Mouse (Mus musculus) small intestine, adult 2 months (tissue): Measurements from ENCODE around the gene Abcc12. TPM values are rescaled to one million over a fixed set of nuclear protein-coding genes. Genes with fewer than 3 reads are reported as not detected.

ENCODE experiments used
- H3K27ac ChIP-seq: fragments of 200-500 bp; 2 replicates; pipeline ENCODE4 v1.5.1; 2012; ENCODE audit warnings: low read depth, low read length, control low read depth, inconsistent platforms; ENCODE audit not compliant: insufficient read depth
- H3K27me3 ChIP-seq: fragments of 200-500 bp; 2 replicates; pipeline ENCODE4 v1.6.1; 2012; ENCODE audit warnings: mild to moderate bottlenecking, moderate library complexity, low read length, inconsistent platforms; ENCODE audit not compliant: control insufficient read depth, insufficient read depth
- H3K36me3 ChIP-seq: fragments of 200-500 bp; 2 replicates; pipeline ENCODE4 v1.6.1; 2012; ENCODE audit warnings: mild to moderate bottlenecking, low read length, control low read depth, inconsistent platforms; ENCODE audit not compliant: control insufficient read depth, insufficient read depth
- H3K4me1 ChIP-seq: fragments of 200-500 bp; 2 replicates; pipeline ENCODE4 v1.6.1; 2012; ENCODE audit warnings: low read length, inconsistent platforms, mixed read lengths; ENCODE audit not compliant: control insufficient read depth, insufficient read depth, insufficient read length
- H3K4me3 ChIP-seq: fragments of 200-500 bp; 2 replicates; pipeline ENCODE4 v1.5.1; 2012; ENCODE audit warnings: low read depth, mild to moderate bottlenecking, control low read depth, inconsistent platforms, low read length, moderate library complexity
- CTCF ChIP-seq: fragments of 200-500 bp; IDR thresholded peaks from 2 replicates; pipeline ENCODE4 v1.5.1; 2012; ENCODE audit warnings: low read depth, mild to moderate bottlenecking, control low read depth, inconsistent platforms, low read length, moderate library complexity, mixed read lengths; ENCODE audit not compliant: insufficient replicate concordance, insufficient read length; ENCODE audit errors: extremely low read depth
- POLR2A ChIP-seq: fragments of 200-500 bp; IDR thresholded peaks from 2 replicates; pipeline ENCODE4 v1.6.1; 2012; ENCODE audit warnings: low read depth, mild to moderate bottlenecking, control low read depth, inconsistent platforms, low read length, moderate library complexity
- WGBS: fragments of 180-500 bp; shearing (Covaris S2); methylation state at CpG from one replicate; pipeline ENCODE4 v1.1.7; 2018; 5-methylcytosine and 5-hydroxymethylcytosine counted together
- polyA plus RNA-seq: library from polyadenylated mRNA; depleted of rRNA; stranded (reverse); fragments of >200 nt; gene quantifications from 2 replicates; pipeline ENCODE4 v1.2.3, GENCODE M21; 2012

Gene Abcc12
- polyA plus RNA-seq, 1 experiment: 0.03 TPM

DNA sequence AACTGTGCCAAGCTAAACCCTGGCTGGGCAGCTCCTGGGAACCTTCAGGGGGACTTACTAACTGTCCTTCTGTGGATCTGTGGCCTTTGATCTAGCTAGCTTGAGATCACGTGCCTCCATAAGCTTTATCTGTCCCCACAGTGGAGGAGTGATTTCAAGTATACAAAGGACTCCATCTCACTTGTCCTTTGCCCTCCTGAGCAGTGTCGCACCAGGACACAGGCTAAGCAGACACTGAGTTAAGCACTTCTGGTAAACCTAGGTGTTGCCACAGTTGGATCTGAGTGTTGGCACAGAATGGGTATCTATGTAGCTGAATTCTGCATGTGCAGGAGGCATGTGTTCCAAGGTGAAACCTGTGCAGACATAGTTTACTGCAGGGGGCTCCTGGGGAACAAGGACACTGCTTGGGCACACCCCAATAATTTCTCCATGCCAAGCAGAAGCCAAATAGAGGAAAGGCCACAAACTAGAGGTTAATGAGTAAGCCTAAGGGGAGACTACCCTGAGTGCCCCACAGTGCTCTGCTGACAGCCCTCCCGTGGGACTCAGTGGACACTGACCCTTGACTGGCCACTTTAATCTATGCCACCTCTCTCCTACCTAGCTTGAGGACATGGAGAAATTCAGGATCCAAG lies 13.8 kb upstream of the Abcc12 start:
- Histone ChIP-seq H3K36me3 (no peaks in the 10 kb centered on the region), H3K27me3 (no peaks in the 10 kb centered on the region), H3K4me1 (peaks cover 14% of the 10 kb centered on the region), H3K27ac (peak overlapping the region; percentile 73), H3K4me3 (no peak overlapping the region)
- TF ChIP-seq POLR2A: no peak
- TF ChIP-seq CTCF: no peak
- WGBS: 25% methylated on average over 3 of the region's 3 CpGs

DNA sequence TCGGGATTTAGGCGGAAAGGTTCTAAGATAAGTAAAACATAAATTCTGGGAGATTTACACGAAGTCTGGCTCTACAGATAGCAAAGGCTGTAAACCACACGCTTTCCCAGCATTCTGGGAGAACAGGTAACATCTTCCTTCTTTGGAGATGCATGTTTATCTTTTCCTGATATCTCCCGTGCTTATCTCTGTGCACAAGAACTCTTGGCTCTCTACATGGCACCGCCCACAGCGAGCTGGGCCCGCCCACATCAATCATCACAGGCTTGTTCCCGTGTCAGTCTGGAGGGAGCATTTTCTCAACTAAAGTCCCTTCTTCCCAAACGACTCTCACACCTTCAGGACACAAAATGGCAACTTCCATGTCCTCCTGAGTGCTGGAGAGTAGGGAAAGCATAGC lies 12.6 kb upstream of the Abcc12 start:
- 13% methylated on average over 10 of the region's 10 CpGs for WGBS
- H3K27me3 ChIP-seq: no peaks in the 10 kb centered on the region
- H3K4me3 ChIP-seq: no peak overlapping the region
- H3K27ac ChIP-seq: peak overlapping the region; percentile 73
- TF ChIP-seq POLR2A (no peak), CTCF (no peak)
- H3K4me1 ChIP-seq: peaks cover 14% of the 10 kb centered on the region
- H3K36me3 ChIP-seq: no peaks in the 10 kb centered on the region

DNA sequence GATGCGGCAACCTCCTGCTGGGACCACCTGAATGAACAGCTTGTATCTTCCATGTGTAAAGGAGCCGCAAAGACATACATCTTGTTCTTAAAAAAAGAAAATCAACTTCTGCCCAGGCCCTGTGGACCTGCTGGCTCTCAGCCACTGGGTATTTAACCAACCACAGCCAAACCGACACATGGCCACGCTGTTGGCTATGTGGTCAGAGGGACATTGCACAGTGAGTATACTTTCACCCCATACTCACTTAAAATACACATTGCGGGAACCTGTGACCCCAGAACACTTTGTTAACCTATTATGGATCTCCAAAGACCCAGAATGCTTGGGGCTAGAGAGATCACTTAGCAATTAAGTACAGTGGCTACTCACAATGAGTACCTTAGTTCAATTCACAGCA lies 7.9 kb upstream of the Abcc12 start:
- TF ChIP-seq POLR2A: no peak
- TF ChIP-seq CTCF: no peak
- Histone ChIP-seq H3K36me3 (no peaks in the 10 kb centered on the region), H3K4me1 (peaks cover 3% of the 10 kb centered on the region; the same call in 1 of the 2 replicates), H3K4me3 (no peak overlapping the region), H3K27me3 (no peaks in the 10 kb centered on the region), H3K27ac (no peak overlapping the region)
- 89% methylated on average over 5 of the region's 5 CpGs for WGBS

DNA sequence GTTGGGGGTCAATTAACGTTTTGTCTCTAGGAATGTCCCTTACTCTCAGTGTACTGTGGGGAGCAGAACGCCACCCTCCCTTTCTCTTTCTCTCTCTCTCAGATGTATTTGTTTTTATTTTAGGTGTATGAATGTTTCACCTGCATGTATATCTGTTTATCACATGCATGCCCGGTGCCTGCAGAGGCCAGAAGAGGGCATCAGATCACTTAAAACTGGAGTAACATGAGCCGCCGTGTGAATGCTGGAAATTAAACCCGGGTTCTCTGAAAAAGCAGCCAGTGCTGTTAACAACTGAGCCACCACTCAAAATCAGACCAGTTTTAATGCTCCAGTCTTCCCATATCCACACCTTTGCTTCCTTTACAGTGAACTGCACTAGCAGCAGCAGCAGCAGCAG lies 6.2 kb upstream of the Abcc12 start:
- WGBS: 44% methylated on average over 6 of the region's 6 CpGs
- TF ChIP-seq POLR2A: no peak
- peak; percentile 19; the same call in 1 of the 2 replicates for TF ChIP-seq CTCF

DNA sequence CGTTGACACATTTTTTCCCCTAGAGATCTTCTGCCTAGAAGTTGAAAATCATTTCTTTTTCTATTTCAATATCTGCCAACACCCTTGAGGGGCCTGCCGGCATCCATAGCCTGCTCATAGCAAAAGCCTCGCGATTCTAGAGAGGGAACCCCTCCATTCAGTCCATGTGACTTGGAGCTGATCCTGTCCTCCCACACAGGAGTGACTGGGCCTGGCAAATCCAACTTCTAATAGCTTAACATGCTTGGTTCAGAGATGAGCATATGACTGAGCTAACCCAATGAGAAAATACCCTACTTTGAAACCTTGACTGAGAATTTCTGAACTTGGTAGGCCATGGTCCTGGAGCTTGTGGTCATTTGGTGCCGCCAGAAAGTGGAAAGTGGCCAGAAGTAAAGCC lies 5.6 kb upstream of the Abcc12 start:
- Histone ChIP-seq H3K27me3 (no peaks in the 10 kb centered on the region), H3K4me3 (no peak overlapping the region), H3K27ac (no peak overlapping the region), H3K4me1 (no peaks in the 10 kb centered on the region), H3K36me3 (no peaks in the 10 kb centered on the region)
- TF ChIP-seq CTCF: no peak
- WGBS: 50% methylated on average over 5 of the region's 5 CpGs

More for the DNA sequence above, 6.2 kb upstream of the Abcc12 start:
- Histone ChIP-seq H3K4me3 (no peak overlapping the region), H3K27me3 (no peaks in the 10 kb centered on the region), H3K27ac (no peak overlapping the region), H3K4me1 (no peaks in the 10 kb centered on the region), H3K36me3 (no peaks in the 10 kb centered on the region)

DNA sequence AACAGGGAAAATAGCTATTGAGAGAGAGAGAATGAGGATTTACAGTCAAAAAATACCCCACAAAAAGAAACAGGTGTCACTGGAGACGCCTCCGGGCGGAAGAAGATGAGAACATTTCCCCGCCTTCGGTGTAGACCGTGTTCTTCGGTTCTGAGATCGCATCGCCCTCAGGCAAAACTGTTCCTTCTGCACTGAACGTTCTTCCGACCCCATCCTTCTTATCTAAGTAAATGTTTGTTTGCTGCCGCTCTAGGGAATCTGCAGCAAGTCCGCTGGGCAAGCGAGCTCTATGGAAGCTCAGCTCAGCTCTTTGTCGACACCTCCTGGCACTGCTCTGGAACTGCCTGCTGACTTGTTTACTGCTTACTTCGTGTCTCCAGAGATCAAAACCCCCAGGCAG lies 5.0 kb upstream of the Abcc12 start:
- Histone ChIP-seq H3K4me3 (peak overlapping the region; percentile 63), H3K27ac (no peak overlapping the region), H3K36me3 (no peaks in the 10 kb centered on the region), H3K27me3 (no peaks in the 10 kb centered on the region), H3K4me1 (no peaks in the 10 kb centered on the region)
- TF ChIP-seq POLR2A: no peak
- TF ChIP-seq CTCF: peak; percentile 88
- under 1% methylated on average over 16 of the region's 16 CpGs for WGBS

DNA sequence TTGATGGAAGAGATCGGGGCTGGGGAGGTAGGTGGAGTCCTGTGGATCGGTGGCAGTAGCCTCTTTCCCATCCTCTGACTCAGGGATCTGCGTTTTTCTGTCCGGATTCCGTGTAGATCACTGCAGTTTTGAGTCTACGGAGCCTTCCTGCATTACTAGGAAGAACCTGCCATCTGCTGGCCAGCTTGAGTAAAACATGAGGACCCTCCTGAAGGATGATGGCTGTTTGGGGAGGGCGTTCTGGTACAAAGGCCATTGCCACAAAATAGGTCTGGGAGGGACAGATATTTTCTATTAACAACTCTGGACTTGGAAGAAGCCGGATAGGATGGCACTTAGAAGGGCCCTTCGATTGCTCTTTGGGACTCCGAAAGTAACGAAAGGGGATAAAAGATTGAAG lies 4.6 kb upstream of the Abcc12 start:
- Histone ChIP-seq H3K4me3 (no peak overlapping the region; the same call in 1 of the 2 replicates), H3K27ac (no peak overlapping the region), H3K27me3 (no peaks in the 10 kb centered on the region), H3K36me3 (no peaks in the 10 kb centered on the region), H3K4me1 (no peaks in the 10 kb centered on the region)
- WGBS: 4% methylated on average over 11 of the region's 11 CpGs
- TF ChIP-seq CTCF: peak; percentile 84; the same call in 1 of the 2 replicates
- TF ChIP-seq POLR2A: no peak
